Mouse (Mus musculus): ENCODE results near the gene Ppp1r9b. TPM values are rescaled to one million over a fixed set of nuclear protein-coding genes. Genes with fewer than 3 reads are reported as not detected.

Ppp1r9b gene
- polyA plus RNA-seq (2012; rRNA removed) = 13.7 and 18.1 TPM in 2 replicates

DNA sequence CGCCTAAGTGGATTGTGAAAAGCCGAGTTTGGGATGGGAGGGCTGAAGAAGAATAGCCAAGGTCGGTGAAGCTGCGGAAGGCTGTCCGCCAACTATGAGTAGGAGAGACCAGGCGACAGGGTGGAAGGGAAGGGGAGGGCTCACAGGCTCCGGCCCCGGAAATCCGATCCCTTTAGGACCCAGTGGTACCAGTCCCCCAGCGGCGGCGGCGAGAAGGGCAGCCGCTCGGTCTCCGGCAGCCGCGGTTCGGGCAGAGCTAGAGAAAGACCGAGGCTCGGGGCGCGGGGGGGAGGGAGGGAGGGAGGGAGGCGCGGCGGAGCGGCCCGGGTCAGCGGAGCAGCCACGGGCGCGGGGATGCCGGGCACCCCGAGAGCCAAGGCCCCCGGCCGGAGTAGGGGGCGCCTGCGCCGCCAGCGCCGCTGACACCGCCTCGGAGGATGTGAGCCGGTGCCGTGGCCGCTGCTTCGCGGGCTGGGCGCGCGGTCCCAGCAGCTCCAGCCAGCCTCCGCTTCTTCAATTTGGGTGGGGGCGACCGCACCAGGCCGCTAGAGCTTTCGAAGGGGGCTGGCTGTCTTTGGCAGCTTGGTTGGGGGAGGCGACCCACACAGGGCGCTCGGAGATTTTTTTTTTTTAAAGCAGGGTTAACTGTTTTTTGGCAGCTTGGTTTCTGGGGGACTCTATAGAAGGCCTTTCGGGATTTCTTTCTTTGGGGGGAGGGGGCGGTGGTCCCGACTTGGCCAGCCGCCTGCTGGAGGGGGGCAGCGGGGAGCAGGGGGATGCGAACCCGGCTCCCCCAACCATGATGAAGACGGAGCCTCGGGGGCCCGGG, at the start of gene Ppp1r9b:
Gene Ppp1r9b (plus strand): TSS at position 287 of the 829 bp plus-strand sequence.

DNA sequence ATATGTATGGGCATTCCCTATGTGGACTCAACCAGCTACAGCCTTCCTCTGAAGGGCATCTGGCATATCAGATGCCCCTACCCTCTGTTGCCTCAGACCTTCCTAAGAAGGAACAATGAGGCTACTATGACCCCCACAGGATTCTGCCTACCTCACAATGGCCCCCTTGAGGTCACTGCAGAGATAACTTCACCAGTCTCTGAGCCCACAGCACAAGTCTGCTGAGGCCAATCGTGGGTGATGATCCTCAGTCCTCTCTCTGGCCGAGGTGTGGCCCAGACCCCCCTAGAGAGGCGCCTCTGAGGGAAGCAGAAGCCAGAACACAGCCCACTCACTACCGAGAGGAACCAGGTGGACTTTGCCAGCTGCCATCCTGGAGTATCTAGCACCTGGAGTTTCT, 23.4 kb upstream of the Ppp1r9b start, which contains the start of gene Hils1:
Gene Hils1 (plus strand): TSS at position 175 of the 400 bp plus-strand sequence.

DNA sequence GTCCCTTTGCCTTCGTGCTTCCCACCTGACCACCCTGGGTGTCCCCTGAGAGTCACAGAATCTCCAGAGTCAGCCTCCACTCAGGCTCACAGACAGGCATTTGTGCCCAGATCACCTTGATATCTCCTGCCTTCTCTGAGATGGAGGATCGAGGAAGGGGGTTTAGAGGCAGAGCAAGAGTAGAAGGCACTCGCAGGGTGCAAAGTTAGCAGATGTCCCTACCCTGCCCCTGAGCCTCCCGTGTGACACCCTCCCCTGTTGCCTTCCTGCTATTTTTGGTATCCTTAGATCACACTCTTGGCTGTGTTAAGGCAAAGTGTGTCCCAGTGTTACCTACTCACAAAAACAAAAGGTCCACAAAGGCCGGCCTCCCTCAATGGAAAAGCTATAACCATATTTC, 14.6 kb upstream of the Ppp1r9b start, which contains the start of gene Sgca:
Gene Sgca (minus strand): TSS at position 129 of the 400 bp plus-strand sequence.

DNA sequence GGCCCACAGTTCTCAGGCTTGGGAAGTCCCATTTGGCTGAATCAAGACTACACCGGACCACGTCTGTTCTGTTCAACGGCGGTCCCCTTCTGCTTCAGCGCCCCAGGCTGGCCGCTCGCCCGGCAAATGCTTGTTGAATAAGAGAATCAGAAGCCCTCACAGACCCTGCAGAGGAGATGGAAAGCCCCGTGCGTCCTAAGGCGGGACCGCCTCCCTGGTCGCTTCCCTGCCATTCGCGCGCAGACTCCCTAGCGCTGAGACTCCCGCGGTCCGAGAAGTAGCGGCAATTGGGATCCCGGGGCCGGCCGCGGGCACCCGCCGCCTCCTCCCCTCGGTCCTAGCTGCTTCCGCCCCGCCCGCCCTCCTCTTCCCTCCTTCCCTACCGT, 18.8 kb downstream of the Ppp1r9b start, which contains the start of gene Samd14:
Gene Samd14 (plus strand): TSS at position 251 of the 386 bp plus-strand sequence.

DNA sequence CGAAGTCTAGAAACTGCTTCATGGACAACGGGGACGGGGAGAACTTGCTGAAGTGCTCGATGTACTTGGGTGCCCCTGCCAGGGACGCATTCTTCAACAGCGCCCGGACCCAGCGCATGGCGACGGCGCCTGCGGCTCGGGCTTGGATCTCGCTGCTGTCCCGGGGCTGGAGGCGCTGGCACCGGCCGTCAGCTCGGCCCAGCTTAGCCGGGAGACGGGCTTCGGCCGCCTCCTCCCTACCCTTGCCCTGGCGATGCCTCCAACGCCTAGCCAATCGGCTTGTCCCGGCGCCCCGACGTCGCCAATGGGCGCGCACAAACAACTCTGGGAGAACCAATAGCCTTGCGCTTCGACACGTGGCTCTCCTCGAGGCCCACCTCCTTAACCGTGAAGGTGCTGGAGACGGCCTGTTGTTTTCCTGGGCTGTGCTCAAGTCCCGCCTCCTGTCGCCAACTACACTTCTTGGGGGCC, 50.3 kb downstream of the Ppp1r9b start, which contains the start of gene Pdk2:
Gene Pdk2 (minus strand): TSS at position 216 of the 471 bp plus-strand sequence.

Other genes with a start within 250 kb of the Ppp1r9b start
- gene Cdc34b, start 249.3 kb upstream of the Ppp1r9b start, polyA plus RNA-seq (2012; rRNA removed) = 0.08 TPM in 1 of 2 replicates, not detected in the other
- not detected in 2 replicates for gene Tmem92, start 208.3 kb upstream of the Ppp1r9b start, polyA plus RNA-seq (2012; rRNA removed)
- 75.0 and 75.6 TPM in 2 replicates for gene Col1a1, start 54.8 kb upstream of the Ppp1r9b start, polyA plus RNA-seq (2012; rRNA removed)
- gene Hils1, start 23.4 kb upstream of the Ppp1r9b start, polyA plus RNA-seq (2012; rRNA removed) = not detected in 2 replicates
- gene Sgca, start 14.7 kb upstream of the Ppp1r9b start, polyA plus RNA-seq (2012; rRNA removed) = 14.9 and 24.0 TPM in 2 replicates
- 3.6 TPM in 2 replicates for gene Samd14, start 18.8 kb downstream of the Ppp1r9b start, polyA plus RNA-seq (2012; rRNA removed)
- gene Pdk2, start 50.3 kb downstream of the Ppp1r9b start, polyA plus RNA-seq (2012; rRNA removed) = 47.3 and 47.4 TPM in 2 replicates
- 35.8 and 40.0 TPM in 2 replicates for gene Itga3, start 85.8 kb downstream of the Ppp1r9b start, polyA plus RNA-seq (2012; rRNA removed)
- 3.0 and 7.3 TPM in 2 replicates for gene Dlx3, start 129.1 kb downstream of the Ppp1r9b start, polyA plus RNA-seq (2012; rRNA removed)
- 0.26 and 0.61 TPM in 2 replicates for gene Dlx4, start 155.2 kb downstream of the Ppp1r9b start, polyA plus RNA-seq (2012; rRNA removed)

All from stomach, adult 2 months (tissue).